Mouse (Mus musculus) ovary, adult 18-20 months (tissue): ENCODE results near the gene Snap47.

ENCODE experiments used
- DNase-seq: peaks from one replicate; pipeline ENCODE4 v3.0.0; 2022; ENCODE audit warnings: low spot score, mixed read lengths

Gene Snap47

GRCm38 (mm10) chr11:59451086-59451485 lies at the start of gene Snap47:
Snap47 (minus strand) TSS chr11:59451186.
- DNase-seq, result no peak

- DNase-seq, result no peak
These were observed 46.8 kb upstream of the Snap47 start for GRCm38 (mm10) chr11:59497747-59498146.

- DNase-seq, result no peak
These were observed 45.8 kb upstream of the Snap47 start for GRCm38 (mm10) chr11:59496672-59497310.

- DNase-seq, result no peak
These were observed 35.2 kb upstream of the Snap47 start for GRCm38 (mm10) chr11:59486222-59486621.

GRCm38 (mm10) chr11:59485641-59486040 lies 34.7 kb upstream of the Snap47 start:
- DNase-seq, result no peak

GRCm38 (mm10) chr11:59483212-59483611 lies 32.2 kb upstream of the Snap47 start:
- no peak for DNase-seq

GRCm38 (mm10) chr11:59477240-59477639 lies 26.3 kb upstream of the Snap47 start:
- no peak for DNase-seq

- peak; percentile 73 for DNase-seq
These were observed 21.3 kb upstream of the Snap47 start, which contains the start of gene Zfp867 for GRCm38 (mm10) chr11:59472326-59472677. Zfp867 (minus strand) TSS chr11:59472474.

- DNase-seq, result no peak
These were observed 20.7 kb upstream of the Snap47 start for GRCm38 (mm10) chr11:59471413-59472325.

GRCm38 (mm10) chr11:59460459-59460858 lies 9.5 kb upstream of the Snap47 start:
- DNase-seq, result no peak

- peak; percentile 40 for DNase-seq
These were observed 8.0 kb upstream of the Snap47 start for GRCm38 (mm10) chr11:59458973-59459372.

- no peak for DNase-seq
These were observed 5.9 kb upstream of the Snap47 start for GRCm38 (mm10) chr11:59456891-59457290.

GRCm38 (mm10) chr11:59456346-59456745 lies 5.4 kb upstream of the Snap47 start:
- DNase-seq, result no peak

GRCm38 (mm10) chr11:59450230-59450771 lies 685 bp downstream of the Snap47 start:
- DNase-seq, result no peak

GRCm38 (mm10) chr11:59449741-59450229 lies 1.2 kb downstream of the Snap47 start, which contains the start of gene Jmjd4:
Jmjd4 (plus strand) TSS chr11:59450045.
- peak; percentile 83 for DNase-seq

- DNase-seq, result no peak
These were observed 7.9 kb downstream of the Snap47 start for GRCm38 (mm10) chr11:59443102-59443501.

GRCm38 (mm10) chr11:59437954-59438353 lies 13.0 kb downstream of the Snap47 start:
- no peak for DNase-seq

- no peak for DNase-seq
These were observed 18.7 kb downstream of the Snap47 start for GRCm38 (mm10) chr11:59432261-59432660.

- DNase-seq, result no peak
These were observed 21.0 kb downstream of the Snap47 start for GRCm38 (mm10) chr11:59429959-59430358.

- DNase-seq, result no peak
These were observed 22.8 kb downstream of the Snap47 start for GRCm38 (mm10) chr11:59428057-59428660.

- no peak for DNase-seq
These were observed 25.3 kb downstream of the Snap47 start for GRCm38 (mm10) chr11:59425671-59426101.

GRCm38 (mm10) chr11:59423010-59423588 lies 27.9 kb downstream of the Snap47 start:
- DNase-seq, result no peak
